Mouse (Mus musculus) stomach, postnatal 0 days (tissue): ENCODE data around the gene Klc1. TPM values are rescaled to one million over a fixed set of nuclear protein-coding genes. Genes with fewer than 3 reads are reported as not detected.

Experiments used
- ATAC-seq: fragments of 200-750 bp; cut with Nextera tagmentation; 2 replicates; pipeline ENCODE4 v1.8.0; 2017; ENCODE audit not compliant: low FRiP score, low TSS enrichment
- DNase-seq: peaks from one replicate; pipeline ENCODE4 v3.0.0-alpha.2; 2016; ENCODE audit warnings: low spot score
- H3K27ac ChIP-seq: fragments of 300-500 bp; sonication (generic); replicated peaks from 2 replicates; pipeline ENCODE4 v1.5.1; 2014; ENCODE audit warnings: mild to moderate bottlenecking, control low read depth
- H3K27me3 ChIP-seq: fragments of 300-500 bp; sonication (generic); 2 replicates; pipeline ENCODE4 v1.6.1; 2014; ENCODE audit warnings: low read length; ENCODE audit not compliant: control insufficient read depth, insufficient read depth
- H3K36me3 ChIP-seq: fragments of 300-500 bp; sonication (generic); 2 replicates; pipeline ENCODE4 v1.6.1; 2014; ENCODE audit warnings: low read length, mixed read lengths; ENCODE audit not compliant: control insufficient read depth, insufficient read depth
- H3K4me1 ChIP-seq: fragments of 300-500 bp; sonication (generic); replicated peaks from 2 replicates; pipeline ENCODE4 v1.6.1; 2014; ENCODE audit warnings: antibody characterized with exemption; ENCODE audit not compliant: control insufficient read depth, insufficient read depth
- H3K4me2 ChIP-seq: fragments of 300-500 bp; sonication (generic); replicated peaks from 2 replicates; pipeline ENCODE4 v1.6.1; 2014; ENCODE audit warnings: low read depth, mild to moderate bottlenecking, control low read depth, moderate library complexity
- H3K4me3 ChIP-seq: fragments of 300-500 bp; sonication (generic); 2 replicates; pipeline ENCODE4 v1.5.1; 2014; ENCODE audit warnings: low read depth, low read length, control low read depth
- H3K9ac ChIP-seq: fragments of 300-500 bp; sonication (generic); 2 replicates; pipeline ENCODE4 v1.6.1; 2014; ENCODE audit warnings: mild to moderate bottlenecking, low read length, control low read depth, mixed read lengths
- H3K9me3 ChIP-seq: fragments of 300-500 bp; sonication (generic); 2 replicates; pipeline ENCODE4 v1.6.1; 2016; ENCODE audit warnings: low read length; ENCODE audit not compliant: control insufficient read depth
- CTCF ChIP-seq: IDR thresholded peaks from 2 replicates; pipeline ENCODE4 v1.5.1; 2016; ENCODE audit warnings: antibody characterized with exemption, low read depth, mild to moderate bottlenecking, moderate library complexity
- EP300 ChIP-seq: optimal IDR thresholded peaks from 2 replicates; pipeline ENCODE3; 2016; ENCODE audit warnings: antibody characterized with exemption
- WGBS: fragments of 180-500 bp; shearing (Covaris S2); extraction: QIAGEN DNeasy Blood & Tissue Kit; methylation state at CpG from one replicate; pipeline ENCODE4 v1.1.7; 2014; 5-methylcytosine and 5-hydroxymethylcytosine counted together
- polyA plus RNA-seq: library from polyadenylated mRNA; unstranded; fragments of >200 nt; fragmentation: Nextera tagmentation; extraction: Ambion mirVana; gene quantifications from 2 replicates; pipeline ENCODE4 v1.2.1, GENCODE M21; 2015

The Klc1 gene
- polyA plus RNA-seq, 1 experiment from 2014 or later, result 56.7 TPM

- 4% methylated on average over 27 of the region's 27 CpGs for WGBS
- ATAC-seq (no peak), DNase-seq (no peak)
- no peaks in the 10 kb centered on the region for H3K9me3 ChIP-seq
- peak overlapping the region; percentile 82 for H3K4me2 ChIP-seq
- peak overlapping the region; percentile 67 for H3K9ac ChIP-seq
- H3K4me3 ChIP-seq, result peak overlapping the region; percentile 66
- no peaks in the 10 kb centered on the region for H3K27me3 ChIP-seq
- peaks cover 8% of the 10 kb centered on the region for H3K4me1 ChIP-seq
- H3K36me3 ChIP-seq, result no peaks in the 10 kb centered on the region
- H3K27ac ChIP-seq, result peak overlapping the region; percentile 30; the same call in 1 of the 2 replicates
- TF ChIP-seq EP300 (no peak), CTCF (no peak)
These were observed 54.6 kb downstream of the Klc1 start for GRCm38 (mm10) chr12:111813111-111813765.

DNA sequence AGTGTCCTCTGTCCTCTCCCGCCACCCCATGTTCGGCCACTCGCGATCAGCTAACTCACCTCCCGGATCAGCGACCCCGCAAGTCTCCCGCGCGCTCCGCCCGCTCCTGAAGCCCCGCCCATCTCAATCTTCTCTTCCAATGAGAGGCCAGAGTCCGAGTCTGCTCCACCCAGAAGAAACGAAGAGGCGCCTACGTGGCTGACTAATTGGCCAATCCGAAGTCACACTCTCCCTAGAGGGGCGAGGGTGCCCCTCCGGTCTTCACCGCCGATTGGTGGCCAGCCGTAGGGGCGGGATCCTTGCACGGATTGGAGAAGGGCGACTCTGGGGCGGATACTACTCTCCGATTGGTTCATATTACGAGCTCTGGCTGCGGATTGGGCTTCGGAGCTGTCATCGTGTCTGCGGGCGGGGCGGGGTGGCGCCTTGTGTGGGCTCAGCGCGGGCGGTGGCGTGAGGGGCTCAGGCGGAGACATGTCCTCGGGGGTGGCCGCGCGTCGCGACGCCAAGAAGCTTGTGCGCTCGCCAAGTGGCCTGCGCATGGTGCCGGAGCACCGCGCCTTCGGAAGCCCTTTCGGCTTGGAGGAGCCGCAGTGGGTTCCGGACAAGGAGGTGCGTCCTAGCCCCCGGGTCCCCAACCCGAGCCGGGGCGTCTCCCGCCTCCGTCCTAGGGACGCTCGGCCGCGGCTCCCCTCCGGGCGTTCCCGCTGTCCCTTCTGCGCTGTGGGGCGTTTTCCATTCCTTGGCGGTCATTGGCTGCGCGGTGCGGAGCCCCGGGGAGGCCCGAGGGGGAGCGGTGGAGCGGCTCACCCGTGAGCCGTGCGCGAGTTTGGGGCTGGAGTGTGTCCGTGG, 55.3 kb downstream of the Klc1 start, which contains the start of the genes Xrcc3 and Zfyve21:
Xrcc3 (minus strand) TSS at position 108 of the 852 bp plus-strand sequence.
Zfyve21 (plus strand) TSS at position 405 of the 852 bp plus-strand sequence.
- H3K9ac ChIP-seq, result peak within 1 kb of the TSS; percentile 83
- H3K4me2 ChIP-seq, result peak within 1 kb of the TSS; percentile 82
- peak within 1 kb of the TSS; percentile 95 for H3K27ac ChIP-seq
- peaks cover 8% of the 10 kb centered on the region for H3K4me1 ChIP-seq
- under 1% methylated on average over 87 of the region's 87 CpGs for WGBS
- H3K36me3 ChIP-seq, result no peaks in the 10 kb centered on the region
- H3K4me3 ChIP-seq, result peak within 1 kb of the TSS; percentile 88
- TF ChIP-seq CTCF (0 out of 2 replicates have a peak, but pooled peaks have one; percentile 5), EP300 (peak; percentile 66)
- ATAC-seq, result peak; percentile 97
- no peaks in the 10 kb centered on the region for H3K27me3 ChIP-seq
- DNase-seq, result peak; percentile 98
- H3K9me3 ChIP-seq, result no peaks in the 10 kb centered on the region

DNA sequence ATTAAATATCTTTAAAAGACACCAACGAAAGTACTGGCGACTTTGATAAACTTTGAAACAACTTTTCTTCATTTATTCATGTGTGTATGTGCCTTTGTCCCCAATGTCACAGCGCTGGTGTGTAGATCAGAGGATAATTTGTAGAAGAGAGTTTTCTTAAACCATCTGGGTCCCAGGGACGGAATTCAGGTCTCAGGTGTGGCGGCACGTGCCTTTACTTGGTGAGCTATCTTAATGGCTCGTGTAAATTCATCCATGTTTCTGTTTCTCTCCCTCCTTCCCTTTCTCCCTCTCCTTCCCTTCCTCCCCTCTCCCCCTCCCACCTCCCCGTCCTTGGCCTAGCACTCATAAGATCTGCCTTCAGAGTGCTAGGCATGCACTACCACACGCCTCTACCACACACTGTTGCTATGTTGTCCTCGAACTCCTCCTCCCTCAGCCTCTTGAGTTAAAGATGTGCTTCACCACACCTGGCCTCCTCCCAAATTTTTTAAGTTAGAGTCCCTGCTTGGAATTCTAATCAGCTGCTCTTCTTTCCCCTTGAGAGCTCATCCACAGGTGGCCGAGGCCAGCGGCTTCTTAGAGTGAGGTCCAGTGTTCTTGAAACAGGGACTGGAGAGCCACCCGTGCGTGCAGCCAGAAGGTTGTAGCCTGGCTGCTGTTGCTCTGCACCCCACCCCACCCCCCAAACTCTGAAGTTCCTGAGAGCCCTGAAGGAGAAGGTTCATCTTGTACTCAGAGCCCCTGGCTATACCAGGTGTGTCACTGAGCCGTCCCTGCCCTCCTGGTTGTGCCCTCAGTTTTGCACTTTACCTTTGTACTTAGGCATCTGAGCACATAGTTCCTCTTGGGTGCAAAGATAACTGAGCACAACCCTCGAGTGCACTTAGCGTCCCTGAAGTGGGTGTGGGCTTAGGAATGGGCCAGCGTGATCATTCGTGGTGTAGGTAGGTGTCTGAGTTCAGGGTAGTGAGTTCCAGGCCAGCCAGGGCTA, 56.4 kb downstream of the Klc1 start:
- H3K27me3 ChIP-seq, result no peaks in the 10 kb centered on the region
- no peaks in the 10 kb centered on the region for H3K9me3 ChIP-seq
- no peak for ATAC-seq
- H3K9ac ChIP-seq, result peak overlapping the region; percentile 83
- WGBS, result 19% methylated on average over 19 of the region's 19 CpGs
- peak overlapping the region; percentile 95 for H3K27ac ChIP-seq
- TF ChIP-seq CTCF (no peak), EP300 (no peak)
- H3K4me2 ChIP-seq, result peak overlapping the region; percentile 69
- DNase-seq, result peak; percentile 33
- peak overlapping the region; percentile 88 for H3K4me3 ChIP-seq
- peaks cover 8% of the 10 kb centered on the region for H3K4me1 ChIP-seq
- H3K36me3 ChIP-seq, result no peaks in the 10 kb centered on the region

DNA sequence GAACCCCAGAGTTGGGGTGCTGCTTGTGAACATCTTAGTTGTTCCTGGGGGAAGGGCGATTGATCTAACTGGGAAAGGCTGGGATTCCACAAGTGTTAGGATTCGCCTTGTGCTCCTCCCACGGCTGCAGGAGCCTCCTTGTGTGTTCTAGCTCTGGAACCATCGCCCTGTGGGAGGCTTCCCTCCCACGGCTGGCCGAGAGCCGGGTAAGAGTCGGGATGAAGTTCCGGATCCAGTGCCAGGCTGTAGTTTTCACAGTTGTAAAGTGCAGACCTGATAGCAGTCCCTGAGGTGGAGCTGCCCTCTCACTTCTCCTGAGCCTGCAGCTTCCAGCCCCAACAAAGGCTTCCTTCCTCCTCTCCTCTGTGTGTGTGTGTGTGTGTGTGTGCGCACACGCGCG, 57.9 kb downstream of the Klc1 start:
- Histone ChIP-seq H3K4me3 (no peak overlapping the region), H3K4me1 (peaks cover 8% of the 10 kb centered on the region), H3K4me2 (peak overlapping the region; percentile 69), H3K9ac (peak overlapping the region; percentile 31; the same call in 1 of the 2 replicates), H3K36me3 (no peaks in the 10 kb centered on the region), H3K9me3 (no peaks in the 10 kb centered on the region), H3K27ac (peak overlapping the region; percentile 30), H3K27me3 (no peaks in the 10 kb centered on the region)
- ATAC-seq (no peak), DNase-seq (peak; percentile 51)
- 42% methylated on average over 13 of the region's 13 CpGs for WGBS
- TF ChIP-seq CTCF, result no peak
- TF ChIP-seq EP300, result no peak

DNA sequence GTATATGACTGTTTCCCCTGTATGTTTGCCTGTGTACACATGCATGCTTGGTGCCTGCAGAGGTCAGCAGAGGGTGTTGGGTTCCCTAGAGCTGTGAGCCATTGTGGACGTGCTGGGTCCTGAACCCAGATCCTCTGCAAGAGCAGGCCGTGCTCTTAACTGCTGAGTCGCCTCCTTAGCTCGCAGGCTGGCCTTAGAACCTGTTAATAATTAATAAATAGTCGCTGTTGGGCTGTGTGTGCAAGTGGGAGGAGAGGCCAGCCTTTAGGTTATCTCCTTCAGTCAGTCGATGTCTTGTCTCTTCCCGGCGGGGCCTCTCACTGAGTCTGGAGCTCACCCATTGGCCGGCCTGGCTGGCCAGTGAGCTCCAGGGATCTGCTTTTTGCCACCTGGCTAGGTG, 58.3 kb downstream of the Klc1 start:
- no peak for ATAC-seq
- Histone ChIP-seq H3K27me3 (no peaks in the 10 kb centered on the region), H3K4me1 (peaks cover 8% of the 10 kb centered on the region), H3K9ac (no peak overlapping the region), H3K4me2 (no peak overlapping the region; the same call in 1 of the 2 replicates), H3K27ac (peak overlapping the region; percentile 30; the same call in 1 of the 2 replicates), H3K4me3 (no peak overlapping the region), H3K36me3 (no peaks in the 10 kb centered on the region), H3K9me3 (no peaks in the 10 kb centered on the region)
- DNase-seq, result no peak
- TF ChIP-seq EP300 (no peak), CTCF (peak; percentile 40; the same call in 1 of the 2 replicates)
- 43% methylated on average over 9 of the region's 9 CpGs for WGBS
